Mouse (Mus musculus) cerebral cortex, adult 2 months (tissue): ENCODE data around the gene Susd4.

ENCODE experiments used
- WGBS: fragments of 180-500 bp; shearing (Covaris S2); methylation state at CpG from one replicate; pipeline ENCODE4 v1.1.7; 2018; 5-methylcytosine and 5-hydroxymethylcytosine counted together

Gene Susd4

GRCm38 (mm10) chr1:182916166-182916565 lies 152.5 kb downstream of the Susd4 start:
- WGBS = 98% methylated on average over 5 of the region's 5 CpGs

GRCm38 (mm10) chr1:182918718-182919346 lies 155.2 kb downstream of the Susd4 start:
- WGBS = 64% methylated on average over 8 of the region's 8 CpGs

- WGBS = 55% methylated on average over 4 of the region's 4 CpGs
Measured at GRCm38 (mm10) chr1:182922824-182923223, 159.2 kb downstream of the Susd4 start.

- 92% methylated on average over 6 of the region's 6 CpGs for WGBS
Measured at GRCm38 (mm10) chr1:182926465-182926864, 162.8 kb downstream of the Susd4 start.

- 58% methylated on average over 19 of the region's 19 CpGs for WGBS
Measured at GRCm38 (mm10) chr1:182927878-182928851, 164.5 kb downstream of the Susd4 start.

GRCm38 (mm10) chr1:182935469-182935868 lies 171.8 kb downstream of the Susd4 start:
- WGBS = 57% methylated on average over 6 of the region's 6 CpGs

- 44% methylated on average over 10 of the region's 10 CpGs for WGBS
Measured at GRCm38 (mm10) chr1:182937486-182938120, 173.9 kb downstream of the Susd4 start.

GRCm38 (mm10) chr1:182941921-182942320 lies 178.3 kb downstream of the Susd4 start:
- 69% methylated on average over 2 of the region's 2 CpGs for WGBS

GRCm38 (mm10) chr1:182943911-182944310 lies 180.3 kb downstream of the Susd4 start:
- 88% methylated on average over 3 of the region's 3 CpGs for WGBS

- WGBS = 76% methylated on average over 5 of the region's 5 CpGs
Measured at GRCm38 (mm10) chr1:182944638-182945037, 181.0 kb downstream of the Susd4 start.

- 85% methylated on average over 6 of the region's 6 CpGs for WGBS
Measured at GRCm38 (mm10) chr1:182945561-182945960, 181.9 kb downstream of the Susd4 start.
